Mouse (Mus musculus) adrenal gland, adult 8-10 months (tissue): Measurements from ENCODE around the gene Tab1. TPM values are rescaled to one million over a fixed set of nuclear protein-coding genes. Genes with fewer than 3 reads are reported as not detected.

ENCODE experiments used
- DNase-seq: peaks from one replicate; pipeline ENCODE4 v3.0.0; 2022
- total RNA-seq, 4 experiments: library from RNA; stranded (reverse); gene quantifications; 2 replicates each; pipeline ENCODE4 v1.2.4; 2022

The Tab1 gene
- total RNA-seq, 4 experiments from 2014 or later: 16.2 to 31.8 (median 26.8) TPM

DNA sequence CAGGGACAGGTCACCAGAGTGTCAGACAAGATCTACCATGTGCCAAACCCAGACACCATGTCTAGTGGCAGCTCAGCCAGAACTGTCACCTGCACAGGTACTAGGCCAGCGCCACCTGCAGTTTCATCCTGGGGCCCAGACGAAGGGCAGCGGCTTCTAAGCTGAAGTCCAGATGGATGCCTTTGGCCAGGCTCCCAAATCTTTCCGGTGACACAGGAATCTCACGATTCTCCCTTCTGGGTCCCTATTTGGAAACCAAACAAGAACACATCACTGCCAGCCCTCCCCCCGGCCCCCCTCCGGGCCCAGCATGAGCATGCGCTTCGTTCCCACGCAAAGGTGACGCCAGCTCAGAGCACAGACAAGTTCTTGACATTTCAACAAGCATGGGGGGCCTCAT lies 30.3 kb downstream of the Tab1 start:
- DNase-seq: no peak

DNA sequence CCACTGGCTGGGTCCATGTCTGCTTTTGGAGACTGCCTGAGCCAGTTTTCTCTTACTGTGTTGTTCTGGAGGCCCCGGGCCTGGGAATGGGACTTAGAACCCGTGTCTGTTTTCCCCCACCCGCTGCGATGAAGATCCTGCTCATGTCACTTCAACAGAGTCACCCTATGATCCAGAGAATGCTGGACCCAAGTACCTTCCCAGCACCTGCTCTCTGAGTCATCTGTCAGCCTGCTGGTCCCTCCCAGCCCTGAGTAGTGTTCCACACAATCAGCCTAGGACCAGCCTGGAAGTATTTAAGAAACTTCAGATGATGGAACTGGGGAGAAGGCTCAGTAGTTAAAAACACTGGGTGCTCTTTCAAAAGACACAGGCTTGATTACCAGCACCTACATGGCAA lies 30.8 kb downstream of the Tab1 start:
- DNase-seq: no peak

DNA sequence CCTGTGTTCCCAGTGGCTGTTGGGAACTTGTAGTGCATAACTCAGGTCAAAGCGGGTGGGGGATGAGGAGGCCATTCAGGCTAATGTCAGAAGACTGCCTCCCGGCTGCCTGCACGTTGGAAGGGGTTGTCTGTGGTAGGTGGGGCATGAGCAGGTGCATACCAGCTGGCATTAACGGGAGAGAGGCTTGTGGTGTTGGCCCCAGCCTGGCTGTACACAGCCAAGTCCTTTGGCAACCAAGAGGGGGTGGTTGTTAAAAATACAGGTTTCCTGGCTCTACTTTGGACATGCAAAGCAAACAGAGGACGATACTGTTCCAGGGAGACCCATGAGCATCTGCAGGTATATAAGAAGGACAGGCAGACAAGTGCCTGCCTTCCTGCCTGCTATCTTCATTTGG lies 32.5 kb downstream of the Tab1 start:
- DNase-seq: no peak

DNA sequence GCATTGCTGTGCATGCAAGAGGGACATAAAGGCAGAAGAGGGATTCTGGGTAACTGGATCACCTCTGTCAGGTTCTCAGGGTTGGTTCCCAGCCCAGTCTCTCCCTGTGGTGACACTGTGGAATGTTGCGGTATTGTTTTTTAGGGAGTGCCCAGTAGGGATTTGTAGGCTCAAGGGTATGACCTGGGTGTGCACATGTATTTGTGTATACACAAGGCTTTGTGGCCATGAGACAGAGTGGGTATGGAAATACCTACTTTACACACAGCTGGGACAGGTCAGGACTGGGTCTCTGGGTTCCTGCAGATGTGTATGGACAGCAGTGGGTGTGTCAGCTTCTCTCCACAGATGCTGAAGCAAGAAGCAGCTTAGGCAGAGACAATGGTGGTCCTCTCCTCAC lies 36.6 kb downstream of the Tab1 start:
- no peak for DNase-seq

DNA sequence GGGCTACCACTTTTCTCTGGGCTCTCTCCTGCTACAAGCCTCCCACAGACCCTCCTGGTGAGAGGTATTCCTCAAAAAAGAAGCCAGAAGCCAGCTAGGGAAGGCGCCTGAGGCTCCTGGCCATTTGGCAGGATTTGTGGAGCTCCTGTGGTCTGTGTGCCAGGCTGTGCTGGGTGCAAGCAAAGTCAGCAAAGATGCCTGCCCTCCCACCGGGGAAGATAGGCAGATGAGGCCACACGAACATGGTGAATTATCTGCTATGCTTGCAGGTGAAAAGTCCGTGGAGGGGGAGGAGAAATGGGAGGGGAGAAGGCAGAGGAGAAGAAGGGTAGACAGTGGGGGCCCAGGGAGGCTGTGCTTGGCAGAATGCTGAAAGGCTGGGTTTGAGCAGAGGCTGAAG lies 37.4 kb downstream of the Tab1 start:
- DNase-seq: no peak

DNA sequence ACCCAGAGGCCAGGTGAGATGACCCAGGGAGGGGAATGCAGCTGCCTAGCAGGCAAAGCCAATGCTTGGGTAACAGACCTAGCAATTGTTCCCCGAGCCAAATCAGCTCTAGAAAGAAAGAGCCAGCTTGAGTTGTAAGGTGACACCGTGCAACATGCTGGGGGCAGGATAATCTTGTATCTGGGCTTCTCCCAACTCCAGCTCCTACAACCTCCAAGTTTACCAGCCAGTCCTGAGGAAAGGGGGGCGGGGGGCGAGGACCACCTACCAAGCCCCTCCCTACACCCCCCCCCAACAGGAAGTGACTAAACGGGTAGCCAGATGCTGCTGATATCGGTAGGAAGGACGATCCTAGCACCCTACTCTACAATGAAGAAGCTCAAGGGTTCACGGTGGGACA lies 38.4 kb downstream of the Tab1 start:
- no peak for DNase-seq

DNA sequence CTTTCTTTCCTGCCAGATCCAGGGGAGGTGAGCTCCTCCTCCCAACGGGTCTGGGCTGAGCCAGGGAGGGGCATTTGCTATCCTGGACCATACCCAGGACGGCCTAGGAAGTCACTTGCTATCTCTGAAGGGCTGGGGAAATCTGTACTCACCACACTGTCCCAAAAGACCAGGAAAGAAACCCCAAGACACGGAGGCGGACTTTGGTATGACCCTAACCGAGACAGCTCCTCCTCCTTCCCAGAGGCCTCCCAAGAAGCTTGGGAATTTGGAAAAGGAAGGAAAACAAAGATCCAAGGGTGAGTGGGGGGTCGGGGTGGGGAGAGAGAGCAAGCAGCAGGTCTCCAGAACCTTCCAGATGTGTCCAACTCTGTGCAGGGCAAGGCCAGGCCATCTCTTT lies 38.9 kb downstream of the Tab1 start:
- no peak for DNase-seq

DNA sequence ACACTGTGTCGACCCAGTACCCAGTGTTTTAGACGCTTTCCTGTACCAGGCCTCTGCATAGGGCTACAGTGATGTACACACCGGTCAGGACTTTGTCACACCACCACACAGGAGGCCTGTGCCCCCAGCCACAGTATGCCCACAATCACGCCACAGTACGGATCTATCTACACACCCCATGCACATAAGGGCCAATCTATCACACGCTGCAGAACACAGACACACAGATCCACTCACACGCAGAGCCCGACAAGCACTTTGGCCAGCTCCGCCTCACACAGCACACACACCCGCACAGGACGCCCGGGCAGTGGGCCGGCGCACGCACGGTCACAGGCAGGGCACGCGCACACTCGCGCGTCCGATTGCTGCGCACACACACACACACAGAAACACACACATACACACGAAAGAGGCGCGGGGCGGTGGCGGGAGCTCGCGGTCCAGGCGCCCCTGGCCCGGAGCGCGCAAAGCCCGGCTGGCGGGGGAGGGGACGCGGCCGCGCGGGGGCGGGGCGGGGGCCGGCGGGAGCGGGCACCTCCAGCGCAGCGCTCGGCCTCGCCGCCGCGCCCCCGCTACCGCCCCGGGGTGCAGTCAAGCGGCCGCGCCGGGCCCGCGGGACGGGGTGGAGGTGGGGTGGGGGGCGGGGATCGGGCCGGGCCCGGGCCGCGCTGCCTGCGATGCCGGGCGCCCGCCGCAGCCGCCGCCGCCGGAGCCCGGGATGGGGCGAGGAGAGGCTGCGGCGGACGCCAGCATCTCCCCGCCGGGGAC lies 40.3 kb downstream of the Tab1 start, which contains the start of gene Mgat3:
Gene Mgat3, plus strand, starts transcription at position 721 of the 771 bp plus-strand sequence.
- no peak for DNase-seq

DNA sequence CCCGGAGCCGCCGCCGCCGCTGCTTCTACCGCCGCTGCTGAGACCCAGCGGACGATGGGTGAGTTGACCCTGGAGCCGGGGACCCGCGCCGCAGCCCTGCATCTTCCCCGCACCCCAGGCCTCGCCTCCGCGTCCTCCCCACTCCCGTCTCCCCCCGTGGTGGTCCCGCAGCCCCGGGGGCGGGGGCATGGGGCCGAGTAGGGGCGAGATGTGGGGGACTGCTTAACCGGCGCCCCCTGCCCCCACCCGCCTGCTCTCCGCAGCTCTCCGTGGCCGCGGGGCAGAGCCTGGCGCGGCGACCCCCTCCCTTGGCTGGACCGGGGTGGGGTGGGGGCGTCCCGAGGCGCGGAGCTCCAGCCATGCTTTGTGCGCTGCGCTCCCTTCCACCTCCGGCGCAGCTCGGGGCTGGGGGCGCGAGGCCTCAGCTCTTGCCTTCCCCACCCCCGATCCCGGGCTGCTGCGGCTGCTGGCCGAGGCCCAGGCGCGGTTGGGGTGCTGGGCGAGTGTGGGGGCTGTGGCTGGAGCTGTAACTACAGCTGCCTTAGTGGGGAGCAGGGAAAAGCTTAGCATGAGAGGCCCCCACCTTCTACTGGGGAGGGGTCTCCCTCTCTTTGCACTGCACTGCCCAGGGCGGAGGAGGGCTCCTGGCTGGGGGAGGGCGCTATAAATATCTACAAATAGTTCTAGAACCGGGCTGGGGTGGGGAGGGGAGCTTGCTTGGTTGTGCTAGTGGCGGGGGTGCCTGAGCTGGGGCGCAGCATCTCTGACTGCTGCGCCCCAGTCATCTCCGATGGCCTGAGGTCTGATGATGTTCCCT lies 41.1 kb downstream of the Tab1 start:
- no peak for DNase-seq

DNA sequence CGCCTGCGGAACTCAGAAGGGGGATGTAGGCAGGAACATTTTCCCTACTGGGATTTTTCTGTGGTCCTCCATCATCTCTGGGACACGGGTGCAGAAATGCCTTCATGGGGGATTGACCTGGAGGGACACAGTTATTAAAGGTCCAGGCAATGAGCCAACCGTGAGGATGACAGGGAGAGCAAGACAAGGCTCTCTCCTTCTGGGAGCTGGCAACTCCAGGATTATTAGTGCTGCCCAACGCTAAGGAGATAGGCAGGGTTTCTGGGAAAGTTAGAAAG lies 41.6 kb downstream of the Tab1 start:
- no peak for DNase-seq

DNA sequence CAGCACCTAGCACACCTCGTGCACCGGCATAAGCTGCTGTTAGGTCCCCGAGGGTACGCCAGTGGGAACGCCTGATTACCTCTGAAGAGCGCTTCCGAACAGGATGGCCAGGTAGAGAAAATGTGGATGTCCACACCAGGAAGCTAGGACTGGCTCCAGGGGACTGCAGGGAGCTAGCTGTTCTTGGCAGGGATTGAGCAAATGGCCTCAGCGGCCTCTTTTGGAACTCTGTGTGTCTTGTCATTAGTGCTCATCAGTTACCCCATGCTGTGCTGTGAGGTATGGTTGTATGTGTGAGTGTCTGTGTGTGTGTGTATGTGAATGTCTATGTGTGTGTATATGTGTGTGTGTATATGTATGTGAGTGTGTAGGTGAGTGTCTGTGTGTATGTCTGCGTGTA lies 42.4 kb downstream of the Tab1 start:
- DNase-seq: no peak

DNA sequence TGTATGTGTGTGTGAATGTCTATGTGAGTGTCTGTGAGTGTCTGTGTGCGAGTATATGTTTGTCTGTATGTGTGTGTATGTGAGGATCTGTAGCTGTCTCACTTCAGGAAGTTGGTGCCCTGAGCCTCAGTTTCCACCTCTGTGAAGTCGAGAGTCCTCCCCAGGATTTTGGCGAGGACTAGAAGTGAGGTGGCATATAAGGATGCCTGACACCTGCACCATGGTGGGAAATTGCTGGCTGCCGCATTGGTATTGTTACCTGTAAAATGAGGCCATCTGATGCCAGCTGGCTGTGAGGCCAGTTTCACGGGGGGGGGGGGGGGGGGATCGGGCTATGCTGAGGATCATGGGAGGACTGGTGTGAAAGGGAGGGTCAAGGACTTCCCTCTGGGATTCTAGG lies 42.8 kb downstream of the Tab1 start:
- no peak for DNase-seq

DNA sequence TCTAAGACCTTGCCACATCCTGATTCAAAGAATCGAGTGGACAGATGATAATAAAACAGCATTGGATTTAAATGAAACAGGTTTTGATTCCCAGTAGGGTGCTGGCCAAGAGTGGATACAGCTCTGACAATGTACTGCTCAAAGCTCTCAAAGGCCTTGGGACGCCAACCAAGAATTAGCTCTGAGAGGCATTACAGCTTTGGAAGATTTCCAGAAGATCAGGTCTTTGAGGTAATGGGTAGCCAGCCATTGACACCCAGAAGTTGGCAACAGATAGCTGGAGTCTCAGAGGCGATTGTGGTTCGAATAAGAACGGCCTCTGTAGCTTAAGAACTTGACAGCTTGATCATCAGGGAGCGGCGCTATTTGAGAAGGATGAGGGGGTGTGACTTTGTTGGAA lies 48.6 kb downstream of the Tab1 start:
- DNase-seq: no peak

DNA sequence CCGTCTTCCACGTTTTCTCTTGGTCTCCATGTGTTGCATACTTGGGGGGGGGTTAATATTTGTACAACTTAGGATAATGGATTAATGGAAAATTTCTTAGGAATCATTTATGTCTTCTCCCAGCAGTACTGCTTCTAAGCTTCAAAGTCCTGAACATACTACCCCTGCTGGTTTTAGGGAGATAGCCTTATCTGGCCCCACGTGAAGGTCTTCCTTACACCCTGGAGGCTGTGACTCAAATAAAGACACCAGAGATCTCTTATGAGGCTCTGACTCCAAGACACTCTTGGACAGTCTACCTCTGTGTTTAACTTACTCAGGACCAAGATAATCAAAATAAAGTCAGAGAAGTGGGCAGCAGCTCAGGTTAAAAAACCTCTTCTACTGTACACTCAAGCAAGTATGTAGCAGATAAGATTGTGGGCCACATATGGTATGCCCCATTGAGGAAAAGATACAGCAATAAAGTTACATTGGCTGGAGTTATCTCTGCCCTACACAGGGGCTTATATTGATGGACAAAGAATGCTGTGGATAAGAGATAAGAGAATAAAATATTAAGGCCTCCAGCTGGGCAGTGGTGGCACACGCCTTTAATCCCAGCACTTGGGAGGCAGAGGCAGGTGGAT lies 49.3 kb downstream of the Tab1 start:
- DNase-seq: no peak

DNA sequence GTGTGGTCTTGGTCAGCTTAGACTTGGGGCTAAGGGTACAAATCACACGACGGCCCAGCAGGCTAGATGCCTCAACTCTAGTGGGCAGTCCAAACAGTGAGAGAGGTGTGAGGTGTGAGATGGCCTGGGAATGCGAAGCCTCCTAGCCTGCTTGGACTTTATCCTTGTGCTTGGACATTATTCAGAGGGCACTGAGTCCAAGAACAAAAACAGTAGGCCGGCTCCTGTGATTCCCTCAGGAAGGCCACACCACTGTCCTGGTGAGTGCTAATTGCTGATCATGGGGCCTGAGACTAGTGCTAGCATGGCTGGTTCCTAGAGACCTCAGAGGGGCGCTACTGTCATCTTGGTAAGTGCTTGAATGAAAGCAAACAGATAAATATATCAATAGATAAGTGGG lies 56.0 kb downstream of the Tab1 start:
- DNase-seq: no peak

DNA sequence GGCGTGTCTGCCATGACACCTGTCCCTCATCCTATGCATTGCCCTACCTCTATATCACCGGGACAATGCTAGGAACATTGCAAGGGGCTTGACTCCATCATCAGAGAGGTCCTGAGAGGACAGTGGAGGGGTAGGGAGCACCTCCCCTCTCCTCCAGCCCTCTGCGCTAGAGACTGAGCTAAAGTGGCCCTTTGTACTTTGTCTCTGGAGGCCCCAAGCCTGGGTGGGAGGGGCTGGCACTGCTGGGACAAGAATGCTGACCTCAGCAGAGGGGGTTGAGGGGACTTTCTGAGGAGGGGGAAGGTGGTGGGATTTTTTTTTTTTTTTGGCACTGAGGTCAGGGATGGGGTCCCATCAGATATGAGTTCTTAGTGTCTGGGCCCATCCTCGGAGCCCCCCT lies 57.1 kb downstream of the Tab1 start:
- DNase-seq: no peak

DNA sequence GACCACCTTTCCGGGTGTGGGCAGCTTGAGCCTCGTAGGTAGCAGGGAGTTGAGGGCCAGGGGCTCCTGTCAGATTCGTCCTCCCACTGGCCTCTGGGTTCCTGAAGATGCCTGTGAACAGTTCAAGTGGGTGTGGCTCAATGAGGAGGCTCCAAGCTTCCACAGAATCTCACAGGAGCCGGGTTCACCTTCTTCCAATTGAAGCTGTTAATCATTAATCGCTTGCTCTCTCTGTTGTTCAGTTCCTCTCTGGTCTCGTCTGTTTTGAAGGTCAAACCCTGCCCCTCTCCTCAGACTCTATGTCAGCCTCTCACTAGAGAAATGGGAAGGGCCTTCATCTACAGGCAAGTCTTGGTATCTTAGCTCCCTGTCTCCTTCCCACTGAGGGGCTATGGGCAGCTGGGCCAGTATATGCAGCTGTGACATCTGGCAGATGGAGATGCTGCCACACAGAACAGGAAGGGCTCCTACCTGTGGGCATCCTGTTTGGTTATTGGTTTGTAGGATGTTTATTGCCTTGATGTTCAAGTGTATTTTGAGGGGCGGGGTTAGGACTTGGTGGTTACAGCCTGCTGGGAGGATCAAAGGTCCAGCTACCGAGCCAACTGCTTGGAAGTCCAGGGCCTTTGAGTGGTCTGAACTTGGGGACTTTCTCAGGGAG lies 58.8 kb downstream of the Tab1 start:
- DNase-seq: no peak

DNA sequence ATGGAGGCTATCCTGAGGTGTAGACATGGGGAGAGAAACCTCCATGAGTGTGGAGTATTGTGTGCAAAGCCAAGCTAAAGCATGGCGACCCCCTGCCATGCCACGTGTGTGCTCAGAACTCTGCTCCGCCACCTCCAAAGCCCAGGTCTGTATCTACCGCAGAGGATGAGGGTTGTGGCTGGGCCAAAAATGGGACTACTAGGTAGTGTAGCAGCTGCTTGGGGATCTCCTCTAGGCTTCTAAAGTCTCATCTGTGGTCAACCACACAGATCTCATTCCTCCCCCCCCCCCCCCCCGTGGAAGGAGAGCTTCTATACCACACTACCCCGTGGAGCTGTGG lies 59.3 kb downstream of the Tab1 start:
- DNase-seq: no peak

DNA sequence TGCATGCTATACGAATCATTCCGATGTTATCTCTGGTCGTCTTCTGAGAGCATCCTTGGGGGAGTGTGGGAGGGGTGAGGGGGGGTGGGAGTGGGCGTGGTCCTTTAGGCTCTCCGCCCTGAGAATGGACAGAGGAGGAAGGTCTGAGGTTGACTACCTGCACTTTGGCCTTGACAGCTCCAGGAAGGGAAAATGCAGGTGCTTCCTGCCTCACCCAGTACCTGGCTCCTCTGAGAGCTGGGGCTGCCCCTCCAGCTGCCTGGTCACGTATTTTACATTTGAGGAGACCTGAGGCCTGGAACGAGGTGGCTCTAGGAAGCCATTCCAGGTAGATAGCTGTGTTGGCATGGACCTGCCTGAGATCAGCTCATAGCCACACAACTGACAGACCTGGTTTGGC lies 59.9 kb downstream of the Tab1 start:
- no peak for DNase-seq

DNA sequence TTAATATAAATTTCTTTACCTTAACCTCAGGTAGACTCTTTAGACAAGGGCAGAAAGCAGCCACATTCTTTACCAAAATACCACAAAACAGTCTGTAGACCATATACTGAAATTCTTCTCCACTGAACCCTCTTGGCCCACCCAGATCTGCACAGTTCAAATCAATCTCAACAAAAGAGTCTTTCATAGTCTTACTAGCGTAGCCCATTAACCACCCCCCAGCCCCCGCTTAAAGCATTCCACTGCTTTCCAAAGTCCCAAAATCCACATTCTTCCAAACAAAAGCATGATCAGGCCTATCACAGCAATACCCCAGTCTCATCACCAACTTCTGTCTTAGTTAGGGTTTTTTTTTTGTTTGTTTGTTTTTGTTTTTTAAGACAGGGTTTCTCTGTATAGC lies 66.6 kb downstream of the Tab1 start:
- DNase-seq: no peak

DNA sequence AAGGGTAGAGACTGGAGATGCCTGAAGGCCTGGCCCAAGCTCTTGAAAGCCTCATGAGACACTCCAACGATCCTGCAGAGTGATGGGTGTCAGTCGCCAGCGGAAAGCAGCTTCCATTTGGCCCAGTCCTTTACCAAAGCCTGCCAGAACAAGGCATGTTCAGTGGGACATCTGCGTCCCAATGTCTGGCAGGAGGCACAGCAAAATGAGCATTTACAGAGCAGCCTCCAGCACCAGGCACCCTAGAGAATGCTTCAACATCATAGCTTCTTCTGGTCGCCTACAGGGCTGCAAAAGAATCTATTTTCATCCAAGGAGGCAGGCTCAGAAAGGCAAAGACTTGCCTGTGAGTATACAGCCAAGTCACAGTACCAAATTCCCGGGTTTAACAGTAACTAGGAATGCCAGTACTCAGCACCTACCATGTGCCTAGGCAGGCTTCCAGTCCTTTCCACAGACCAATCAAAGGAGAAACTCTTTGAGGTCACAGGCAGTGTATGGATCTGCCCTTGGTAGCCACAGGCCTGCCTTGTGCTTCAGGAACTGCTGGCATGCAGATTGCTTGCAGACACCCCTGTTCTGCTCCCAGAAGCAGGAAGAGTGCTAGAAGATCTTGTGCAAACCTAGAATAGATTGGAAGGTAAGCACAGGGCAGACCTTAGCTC lies 69.3 kb downstream of the Tab1 start:
- DNase-seq: no peak

DNA sequence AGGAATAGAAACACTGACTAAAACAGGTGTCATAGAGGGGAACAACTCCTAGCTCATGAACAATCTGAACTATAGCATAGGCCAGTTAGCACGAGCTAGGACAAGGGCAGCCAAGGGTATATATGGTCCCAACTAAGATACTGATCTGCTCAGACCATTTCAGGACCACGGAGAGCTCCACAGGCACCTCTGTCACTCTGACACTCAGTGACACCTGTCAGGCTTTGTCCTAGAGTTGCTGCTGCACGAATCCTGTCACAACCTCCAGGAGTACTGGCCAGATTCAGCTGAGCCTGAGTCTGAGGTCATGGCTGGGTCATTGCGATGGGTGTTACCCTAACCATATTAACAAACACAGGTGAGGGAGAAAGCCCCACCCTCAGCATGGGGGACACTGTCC lies 70.5 kb downstream of the Tab1 start:
- DNase-seq: no peak

DNA sequence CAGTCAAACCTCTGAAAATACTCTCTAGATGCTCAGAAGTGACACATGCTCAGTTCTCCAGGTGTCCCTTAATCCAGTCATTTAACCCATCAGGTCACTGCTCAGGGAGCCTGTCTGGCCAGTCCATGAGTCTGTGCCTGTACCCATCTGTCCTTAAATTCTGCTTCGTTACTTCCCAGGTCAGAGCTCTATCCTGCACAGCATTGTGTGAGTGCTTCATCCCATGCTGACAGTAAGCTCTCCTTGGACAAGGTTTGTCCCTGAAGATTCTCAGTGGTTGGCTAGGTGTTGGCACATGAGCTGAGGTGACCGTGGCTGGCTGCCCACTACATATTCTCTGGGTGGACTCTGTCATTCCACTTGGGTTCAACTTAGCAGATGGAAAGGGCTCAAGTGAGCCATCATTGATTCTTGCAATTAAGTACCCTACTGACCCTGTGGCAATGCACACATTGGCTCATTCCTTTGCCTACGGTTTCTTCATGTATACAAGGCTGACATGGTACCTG lies 73.2 kb downstream of the Tab1 start:
- DNase-seq: no peak
